In genomic region chr6:13676196-13676595, GRCm38 (mm10) we compare ENCODE assay signal across 8 mouse cellular contexts. TPM values are rescaled to one million over a fixed set of nuclear protein-coding genes. Genes with fewer than 3 reads are reported as not detected.
DNase-seq lines count a peak whose midpoint lies in the region; ATAC-seq and TF ChIP-seq lines count a peak whose summit lies in the region.

No protein-coding gene starts in this region.

- H3K4me2 ChIP-seq in intestine, embryonic 14.5 days (ENCODE audit: low read length) = peak overlapping the region; percentile 82
- no peak overlapping the region for H3K4me2 ChIP-seq in intestine, embryonic 16.5 days (ENCODE audit: low read depth, low read length)
- H3K4me2 ChIP-seq in forebrain, postnatal 0 days (ENCODE audit: low read depth) = peak overlapping the region; percentile 71

- no peak overlapping the region for H3K27ac ChIP-seq in intestine, embryonic 14.5 days (ENCODE audit: low read depth)
- no peak overlapping the region for H3K27ac ChIP-seq in intestine, embryonic 16.5 days (ENCODE audit: low read length)
- H3K27ac ChIP-seq in MEL (ENCODE audit: control insufficient read depth, low read depth, low read length) (no peak overlapping the region), macrophage (peak overlapping the region; percentile 68; the same call in 1 of the 2 replicates)
- no peak overlapping the region for H3K27ac ChIP-seq in forebrain, postnatal 0 days (ENCODE audit: low read depth, low read length)

- no peak for ATAC-seq in intestine, embryonic 14.5 days (replicated peaks; ENCODE audit: low FRiP score, low TSS enrichment, low read depth)
- no peak for ATAC-seq in intestine, embryonic 16.5 days
- ATAC-seq in forebrain, postnatal 0 days = no peak

- peaks cover 11% of the 10 kb centered on the region for H3K79me2 ChIP-seq in MEL (ENCODE audit: control insufficient read depth, insufficient read depth, low read length, poor library complexity)
- peaks cover 58% of the 10 kb centered on the region for H3K79me2 ChIP-seq in macrophage (ENCODE audit: inconsistent target)

- no peak for TF ChIP-seq CTCF in MEL (IDR thresholded peaks at IDR 0.05 in 2 of 3, conservative IDR thresholded peaks at IDR 0.05 in 1 of 3; ENCODE audit: control insufficient read depth in 1 of 3, insufficient read depth in 1 of 3, low read depth in 2 of 3, low read length in 3 of 3, poor library complexity in 1 of 3, severe bottlenecking in 1 of 3)
- TF ChIP-seq CTCF in forebrain, postnatal 0 days (IDR thresholded peaks at IDR 0.05; ENCODE audit: low read depth) = no peak

- no peak overlapping the region for H3K9ac ChIP-seq in intestine, embryonic 14.5 days (ENCODE audit: low read length)
- H3K9ac ChIP-seq in intestine, embryonic 16.5 days (ENCODE audit: low read depth, low read length) = no peak overlapping the region
- no peak overlapping the region for H3K9ac ChIP-seq in MEL (ENCODE audit: control insufficient read depth, low read depth, low read length, poor library complexity, severe bottlenecking)
- H3K9ac ChIP-seq in forebrain, postnatal 0 days = no peak overlapping the region

- H3K36me3 ChIP-seq in intestine, embryonic 14.5 days (ENCODE audit: control insufficient read depth, insufficient read depth, low read length) = no peaks in the 10 kb centered on the region
- no peaks in the 10 kb centered on the region for H3K36me3 ChIP-seq in intestine, embryonic 16.5 days (ENCODE audit: control insufficient read depth, insufficient read depth, low read length)
- H3K36me3 ChIP-seq in MEL (ENCODE audit: control insufficient read depth in 1 of 2, insufficient read depth in 2 of 2, low read length in 2 of 2) (peaks cover 0 to 14% of the 10 kb centered on the region in 2 experiments; a peak in 3 of 4 replicates), macrophage (ENCODE audit: inconsistent target) (no peaks in the 10 kb centered on the region)
- H3K36me3 ChIP-seq in forebrain, postnatal 0 days (ENCODE audit: insufficient read depth) = no peaks in the 10 kb centered on the region

- no peak for DNase-seq in intestine, embryonic 14.5 days (ENCODE audit: low spot score)
- peak; percentile 8 for DNase-seq in MEL (ENCODE audit: low read depth, low spot score)
- DNase-seq in forebrain, postnatal 0 days = peak; percentile 13
- no peak for DNase-seq in kidney, adult 11 months
- no peak for DNase-seq in right cerebral cortex, postnatal 14 days
- DNase-seq in layer of hippocampus, postnatal 10 days (ENCODE audit: low spot score in 2 of 2) = no peak

- peak overlapping the region; percentile 84 for H3K4me3 ChIP-seq in intestine, embryonic 14.5 days (ENCODE audit: low read depth, low read length)
- no peak overlapping the region for H3K4me3 ChIP-seq in intestine, embryonic 16.5 days (ENCODE audit: low read length)
- H3K4me3 ChIP-seq in MEL (ENCODE audit: control insufficient read depth in 1 of 2, insufficient read depth in 1 of 2, low read depth in 2 of 2, low read length in 2 of 2) = no peak overlapping the region; a peak in 1 of 4 replicates
- peak overlapping the region; percentile 97 for H3K4me3 ChIP-seq in forebrain, postnatal 0 days (ENCODE audit: low read depth, low read length)
- peak overlapping the region; percentile 69 for H3K4me3 ChIP-seq in macrophage (ENCODE audit: inconsistent target)

- no peak for TF ChIP-seq RAD21 in MEL (IDR thresholded peaks at IDR 0.05; ENCODE audit: low read depth, low read length)

- H3K27me3 ChIP-seq in intestine, embryonic 14.5 days (replicated peaks; ENCODE audit: control insufficient read depth, insufficient read depth, low read length) = no peaks in the 10 kb centered on the region
- H3K27me3 ChIP-seq in intestine, embryonic 16.5 days (replicated peaks; ENCODE audit: control insufficient read depth, insufficient read depth, low read length) = no peaks in the 10 kb centered on the region
- H3K27me3 ChIP-seq in MEL (ENCODE audit: control insufficient read depth in 1 of 2, insufficient read depth in 2 of 2, low read length in 2 of 2) = no peaks in the 10 kb centered on the region
- no peaks in the 10 kb centered on the region for H3K27me3 ChIP-seq in forebrain, postnatal 0 days (ENCODE audit: insufficient read depth, low read length)

- H3K4me1 ChIP-seq in intestine, embryonic 14.5 days (replicated peaks; ENCODE audit: control insufficient read depth, insufficient read depth, low read length) = peaks cover 16% of the 10 kb centered on the region
- no peaks in the 10 kb centered on the region; the same call in 1 of the 2 replicates for H3K4me1 ChIP-seq in intestine, embryonic 16.5 days (ENCODE audit: control insufficient read depth, insufficient read depth, low read length)
- 0 out of 4 replicates have a peak, but pooled peaks cover 0 to 4% of the 10 kb centered on the region in 2 experiments for H3K4me1 ChIP-seq in MEL (ENCODE audit: control insufficient read depth in 1 of 2, insufficient read depth in 2 of 2, low read length in 2 of 2)
- peaks cover 14% of the 10 kb centered on the region; the same call in 1 of the 2 replicates for H3K4me1 ChIP-seq in forebrain, postnatal 0 days (ENCODE audit: insufficient read depth)

- H3K9me3 ChIP-seq in intestine, embryonic 14.5 days (ENCODE audit: control insufficient read depth, low read length) = no peaks in the 10 kb centered on the region
- no peaks in the 10 kb centered on the region for H3K9me3 ChIP-seq in intestine, embryonic 16.5 days (ENCODE audit: control insufficient read depth, low read length)
- no peaks in the 10 kb centered on the region for H3K9me3 ChIP-seq in MEL (replicated peaks; ENCODE audit: insufficient read depth, low read length)
- H3K9me3 ChIP-seq in forebrain, postnatal 0 days (ENCODE audit: low read length) = no peaks in the 10 kb centered on the region

- TF ChIP-seq POLR2A in MEL (IDR thresholded peaks at IDR 0.05; ENCODE audit: control insufficient read depth in 1 of 2, insufficient read depth in 1 of 2, low read depth in 1 of 2, low read length in 2 of 2, poor library complexity in 1 of 2) = no peak

- TF ChIP-seq EP300 in MEL (IDR thresholded peaks at IDR 0.05; ENCODE audit: low read depth in 1 of 2, low read length in 2 of 2) = no peak

TF ChIP-seq in MEL, 35 proteins besides CTCF, POLR2A, EP300 and RAD21:
- TF ChIP-seq ZKSCAN1 (IDR thresholded peaks at IDR 0.05; ENCODE audit: low read depth, low read length) = no peak
- no peak for TF ChIP-seq MAFK (IDR thresholded peaks at IDR 0.05; ENCODE audit: borderline replicate concordance, low read depth, low read length)
- TF ChIP-seq SMC3 (IDR thresholded peaks at IDR 0.05; ENCODE audit: low read depth, low read length) = no peak
- TF ChIP-seq RCOR1 (IDR thresholded peaks at IDR 0.05; ENCODE audit: low read depth, low read length) = no peak
- no peak for TF ChIP-seq CHD1 (IDR thresholded peaks at IDR 0.05; ENCODE audit: low read depth, low read length)
- no peak for TF ChIP-seq TAL1 (IDR thresholded peaks at IDR 0.05; ENCODE audit: low read length)
- TF ChIP-seq NRF1 (IDR thresholded peaks at IDR 0.05; ENCODE audit: insufficient read depth, low read depth, low read length, poor library complexity, severe bottlenecking) = no peak
- TF ChIP-seq GATA1 (IDR thresholded peaks at IDR 0.05; ENCODE audit: low read depth, low read length) = no peak
- no peak for TF ChIP-seq ETS1 (IDR thresholded peaks at IDR 0.05; ENCODE audit: low read depth, low read length)
- no peak for TF ChIP-seq SIN3A (IDR thresholded peaks at IDR 0.05; ENCODE audit: low read length)
- TF ChIP-seq TBP (IDR thresholded peaks at IDR 0.05; ENCODE audit: low read depth, low read length) = no peak
- no peak for TF ChIP-seq POLR2AphosphoS5 (IDR thresholded peaks at IDR 0.05; ENCODE audit: borderline replicate concordance, low read depth, low read length)
- no peak for TF ChIP-seq UBTF (IDR thresholded peaks at IDR 0.05; ENCODE audit: borderline replicate concordance, insufficient read depth, low read depth, low read length)

RNA-seq across cellular contexts. Expression of gene Bmt2, which starts 1.6 kb away (rescaled TPM):
- polyA plus RNA-seq in intestine, embryonic 14.5 days (2014; fragmentation: Nextera tagmentation; extraction: Ambion mirVana) = 18.2 and 19.6 TPM in 2 replicates
- 4.6 and 9.2 TPM in 2 replicates for polyA plus RNA-seq in intestine, embryonic 16.5 days (2015; fragmentation: Nextera tagmentation; extraction: Ambion mirVana)
- 3.1 and 3.6 TPM in 2 replicates for total RNA-seq in MEL (2012; rRNA removed)
- 1 to 10 TPM in 1 of 2 experiments, not detected in 1; 4.7 TPM for polyA plus RNA-seq in MEL (2012; ENCODE audit: insufficient read depth in 1 of 2, insufficient read length in 2 of 2, low read depth in 1 of 2, low replicate concordance in 2 of 2, missing spikeins in 1 of 2)
- total RNA-seq in forebrain, postnatal 0 days (2014; rRNA removed) = 37.2 and 38.9 TPM in 2 replicates
- polyA plus RNA-seq in forebrain, postnatal 0 days (2015; fragmentation: Nextera tagmentation; extraction: Ambion mirVana) = 7.0 and 11.8 TPM in 2 replicates
- 100 to 1,000 TPM in 8 of 26 experiments, 10 to 100 TPM in 18; 17.0 to 171 (median 63.7) TPM for total RNA-seq in macrophage (2018; cell fraction: chromatin; rRNA removed)
- total RNA-seq in macrophage (2018; cell fraction: cytosol; rRNA removed) = 10 to 100 TPM; 30.3 to 89.0 (median 53.8) TPM
- total RNA-seq in macrophage (2018; cell fraction: nucleus; rRNA removed) = 100 to 1,000 TPM in 12 of 26 experiments, 10 to 100 TPM in 14; 37.6 to 225 (median 98.7) TPM
- polyA plus RNA-seq in macrophage (2018) = 18.7 to 39.1 TPM (median 18.9 TPM) in 3 replicates
- total RNA-seq in layer of hippocampus, postnatal 10 days (2021) = 10 to 100 TPM; 22.0 to 22.8 TPM

Comparison
In these comparisons a context has a peak if more than half of its experiments do, and no peak if none do; other contexts are left out.
1. H3K4me3 ChIP-seq: peak in intestine, embryonic 14.5 days (single experiment), forebrain, postnatal 0 days (single experiment) and macrophage (single experiment); none in intestine, embryonic 16.5 days (single experiment) and MEL (0 of 2).
2. DNase-seq: peak in MEL (single experiment) and forebrain, postnatal 0 days (single experiment); none in intestine, embryonic 14.5 days (single experiment), kidney, adult 11 months (single experiment), right cerebral cortex, postnatal 14 days (single experiment) and layer of hippocampus, postnatal 10 days (0 of 2).